In the genomic region with DNA sequence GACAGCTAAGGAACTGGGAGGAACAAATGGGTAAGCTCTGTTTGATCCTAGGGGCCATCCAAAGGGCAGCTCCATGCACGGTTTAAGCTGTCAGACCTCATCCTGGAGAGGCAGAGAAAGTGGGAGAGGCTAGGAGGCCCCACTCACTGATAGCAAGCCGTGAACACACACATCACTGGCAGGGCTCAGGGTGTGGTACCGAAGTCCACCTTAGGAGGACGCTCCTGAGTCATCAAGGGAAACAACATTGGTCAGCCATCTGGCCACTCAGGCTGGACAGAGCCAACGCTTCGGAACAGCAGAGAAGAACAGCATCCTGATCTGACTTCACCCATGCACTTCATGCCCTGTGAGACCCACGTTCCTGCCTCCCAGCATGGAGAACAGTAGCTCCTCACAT, we compare ENCODE assay signal across 14 mouse cellular contexts.
"Had no signal": no experiment of that assay in that cellular context is flagged by ENCODE, and none has a peak within 500 bp of the region (broad histone marks: within the 10 kb centered on the region; RNA-seq: fewer than 3 reads in every experiment).

No protein-coding gene starts in this region.

- DNase-seq: kidney, adult 11 months; kidney, adult 9 months; kidney, postnatal 36 days; lung, adult 18-20 months; midbrain, embryonic 14.5 days; retina, postnatal 1 day; right cerebral cortex, postnatal 4 days; spleen, adult 18-20 months; thymus, postnatal 4 days had no signal

- H3K9ac ChIP-seq: limb, embryonic 15.5 days; liver, embryonic 12.5 days; neural tube, embryonic 13.5 days had no signal

- H3K4me1 ChIP-seq: liver, embryonic 12.5 days; neural tube, embryonic 13.5 days had no signal

- H3K9me3 ChIP-seq: limb, embryonic 15.5 days; liver, embryonic 12.5 days; midbrain, embryonic 10.5 days; neural tube, embryonic 13.5 days had no signal

- H3K4me3 ChIP-seq: limb, embryonic 15.5 days; liver, embryonic 12.5 days; midbrain, embryonic 10.5 days; neural tube, embryonic 13.5 days had no signal

- H3K27ac ChIP-seq: kidney, postnatal 0 days; limb, embryonic 15.5 days; liver, embryonic 12.5 days; midbrain, embryonic 10.5 days; neural tube, embryonic 13.5 days had no signal

- H3K27me3 ChIP-seq: limb, embryonic 15.5 days; liver, embryonic 12.5 days; neural tube, embryonic 13.5 days had no signal

- H3K36me3 ChIP-seq: limb, embryonic 15.5 days; liver, embryonic 12.5 days; midbrain, embryonic 10.5 days; neural tube, embryonic 13.5 days had no signal

- H3K4me2 ChIP-seq: limb, embryonic 15.5 days; liver, embryonic 12.5 days; neural tube, embryonic 13.5 days had no signal

- ATAC-seq: liver, embryonic 12.5 days had no signal
